Mouse (Mus musculus) bone marrow macrophage, adult 2 months (primary cell): ENCODE measurements around the gene Rab3il1. TPM values are rescaled to one million over a fixed set of nuclear protein-coding genes. Genes with fewer than 3 reads are reported as not detected.

Source experiments
- H3K27ac ChIP-seq: 2 replicates; pipeline ENCODE4 v1.5.1; 2012; ENCODE audit warnings: low read depth, low read length; ENCODE audit not compliant: insufficient read depth
- H3K4me1 ChIP-seq: 2 replicates; pipeline ENCODE4 v1.6.1; 2012; ENCODE audit warnings: low read length; ENCODE audit not compliant: control insufficient read depth, insufficient read depth
- H3K4me3 ChIP-seq: 2 replicates; pipeline ENCODE4 v1.5.1; 2012; ENCODE audit warnings: mild to moderate bottlenecking, low read length, moderate library complexity; ENCODE audit not compliant: insufficient read depth
- CTCF ChIP-seq: IDR thresholded peaks from 2 replicates; pipeline ENCODE4 v1.5.1; 2012; ENCODE audit warnings: low read depth, mild to moderate bottlenecking, low read length, moderate library complexity
- POLR2A ChIP-seq: IDR thresholded peaks from 2 replicates; pipeline ENCODE4 v1.6.1; 2012; ENCODE audit warnings: mild to moderate bottlenecking, low read depth, low read length, borderline replicate concordance
- polyA plus RNA-seq: library from polyadenylated mRNA; stranded (reverse); fragments of >200 nt; gene quantifications from 2 replicates; pipeline ENCODE4 v1.2.4, GENCODE M21; 2012; ENCODE audit not compliant: missing spikeins, insufficient read depth, insufficient read length

Gene Rab3il1
- polyA plus RNA-seq, 1 experiment: 178 TPM

GRCm38 (mm10) chr19:10011408-10011807 lies 9.9 kb downstream of the Rab3il1 start:
- Histone ChIP-seq H3K4me3 (no peak overlapping the region), H3K4me1 (peaks cover 3% of the 10 kb centered on the region), H3K27ac (no peak overlapping the region)
- TF ChIP-seq CTCF (no peak), POLR2A (no peak)

DNA sequence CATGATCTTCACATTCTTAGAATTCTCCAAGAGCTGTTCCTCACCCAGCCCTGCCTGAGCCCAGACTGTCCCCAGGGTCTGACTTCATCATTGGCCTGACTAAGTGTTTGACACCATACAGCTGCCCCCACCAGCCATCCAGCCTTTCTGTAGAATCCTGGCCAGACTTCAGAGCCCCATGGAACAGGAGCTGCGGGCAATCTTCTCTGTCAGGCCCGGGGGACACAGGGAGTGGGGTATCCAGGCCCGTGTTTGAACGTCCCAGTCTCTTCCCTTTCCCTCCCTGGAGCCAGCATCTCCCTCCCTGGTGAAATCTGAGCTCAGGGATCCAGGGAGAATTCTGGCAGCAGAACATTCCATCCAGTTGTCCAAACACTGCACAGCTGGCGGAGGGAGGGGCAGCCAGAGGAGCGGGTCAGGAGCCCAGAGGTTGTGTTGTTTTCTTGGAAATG lies 11.4 kb downstream of the Rab3il1 start:
- TF ChIP-seq CTCF: no peak
- no peak for TF ChIP-seq POLR2A
- Histone ChIP-seq H3K27ac (no peak overlapping the region), H3K4me1 (peaks cover 8% of the 10 kb centered on the region), H3K4me3 (no peak overlapping the region)

DNA sequence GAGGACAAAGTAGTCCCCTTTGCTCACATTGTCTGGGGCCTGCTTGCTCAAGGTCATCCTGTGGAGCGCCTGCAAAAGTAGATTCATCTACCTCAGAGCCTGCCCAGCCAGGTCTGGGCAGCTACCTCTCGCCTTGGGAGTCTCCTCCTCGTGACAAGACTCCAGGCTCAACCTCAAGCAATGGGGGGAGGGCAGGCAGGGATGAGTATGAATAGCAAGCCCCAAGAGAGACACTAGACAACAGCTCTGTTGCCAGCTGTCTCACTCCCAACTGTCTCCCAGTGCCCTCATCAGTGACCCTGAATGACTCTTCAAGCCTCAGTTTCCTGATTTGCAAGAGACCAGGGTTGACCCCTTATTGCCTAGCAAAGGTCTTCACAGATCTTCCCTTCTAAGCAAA lies 11.9 kb downstream of the Rab3il1 start:
- Histone ChIP-seq H3K27ac (no peak overlapping the region), H3K4me3 (no peak overlapping the region), H3K4me1 (peaks cover 8% of the 10 kb centered on the region)
- TF ChIP-seq CTCF: no peak
- no peak for TF ChIP-seq POLR2A

DNA sequence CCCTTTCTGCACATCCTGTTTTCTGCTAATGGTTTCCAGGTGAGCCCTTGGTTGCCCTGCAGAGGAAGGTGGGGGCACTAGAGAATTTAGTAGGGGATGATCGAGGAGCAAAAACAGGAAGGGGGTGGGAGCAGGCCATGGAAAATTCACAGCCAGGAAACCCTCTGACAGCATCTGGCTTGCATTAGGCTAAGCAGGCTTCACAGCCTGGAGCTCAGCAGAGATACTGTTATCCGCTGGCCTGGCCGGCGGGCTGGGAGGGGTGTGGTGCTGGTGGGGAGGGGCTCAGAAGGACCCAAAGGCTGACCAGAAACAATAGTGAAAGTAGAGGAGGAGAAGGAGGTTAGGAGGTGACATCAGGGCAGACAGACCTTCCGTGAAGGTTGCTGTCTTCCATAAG lies 12.4 kb downstream of the Rab3il1 start:
- no peak for TF ChIP-seq POLR2A
- no peak for TF ChIP-seq CTCF
- H3K4me1 ChIP-seq: peaks cover 8% of the 10 kb centered on the region
- H3K4me3 ChIP-seq: no peak overlapping the region
- no peak overlapping the region for H3K27ac ChIP-seq

DNA sequence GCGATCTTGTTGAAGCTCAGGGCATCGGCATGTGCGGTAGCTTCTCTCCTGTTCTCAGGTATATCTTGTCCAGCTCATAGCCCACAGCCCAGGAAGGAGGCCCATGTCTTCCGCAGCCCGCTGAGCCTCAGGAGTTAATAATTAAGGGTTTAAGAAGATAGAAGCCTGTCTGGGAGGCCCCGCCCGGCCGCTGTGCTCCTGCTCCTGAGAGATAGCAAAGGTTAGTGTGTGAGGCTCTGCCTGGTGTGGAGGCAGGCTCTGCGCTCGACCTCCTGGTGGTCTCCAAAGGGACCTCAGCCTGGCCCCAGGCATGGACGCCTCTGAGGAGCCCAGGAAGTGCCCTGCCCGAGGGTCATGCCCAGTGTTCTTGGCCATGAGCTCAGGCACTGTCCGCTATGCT lies 13.4 kb downstream of the Rab3il1 start:
- TF ChIP-seq CTCF (no peak), POLR2A (no peak)
- Histone ChIP-seq H3K4me1 (peaks cover 8% of the 10 kb centered on the region), H3K4me3 (no peak overlapping the region), H3K27ac (no peak overlapping the region)

DNA sequence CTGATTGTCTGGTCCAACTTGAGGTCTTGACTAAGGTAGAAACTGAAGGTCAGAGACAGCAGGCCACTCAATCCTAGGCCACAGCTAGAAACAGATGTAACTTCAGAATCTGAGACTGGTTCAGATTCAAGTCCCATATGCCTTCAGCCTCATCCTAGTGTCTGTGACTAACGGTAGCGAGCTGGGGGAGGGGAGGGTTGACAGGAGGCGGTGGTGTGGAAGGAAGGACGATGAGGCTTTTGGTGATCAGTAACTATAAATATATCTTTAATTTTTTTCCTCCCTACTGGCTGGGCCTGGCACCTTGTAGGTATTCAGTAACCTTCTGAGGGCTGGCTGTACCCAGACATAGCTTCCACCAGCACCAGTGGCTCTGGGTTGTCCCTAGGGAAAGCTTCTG lies 14.0 kb downstream of the Rab3il1 start:
- TF ChIP-seq POLR2A (no peak), CTCF (no peak)
- Histone ChIP-seq H3K4me1 (peaks cover 8% of the 10 kb centered on the region), H3K27ac (no peak overlapping the region), H3K4me3 (no peak overlapping the region)

- no peak overlapping the region for H3K4me3 ChIP-seq
- no peak overlapping the region for H3K27ac ChIP-seq
- TF ChIP-seq POLR2A (no peak), CTCF (no peak)
- peaks cover 13% of the 10 kb centered on the region for H3K4me1 ChIP-seq
Observed at GRCm38 (mm10) chr19:10016151-10016550, 14.7 kb downstream of the Rab3il1 start.

DNA sequence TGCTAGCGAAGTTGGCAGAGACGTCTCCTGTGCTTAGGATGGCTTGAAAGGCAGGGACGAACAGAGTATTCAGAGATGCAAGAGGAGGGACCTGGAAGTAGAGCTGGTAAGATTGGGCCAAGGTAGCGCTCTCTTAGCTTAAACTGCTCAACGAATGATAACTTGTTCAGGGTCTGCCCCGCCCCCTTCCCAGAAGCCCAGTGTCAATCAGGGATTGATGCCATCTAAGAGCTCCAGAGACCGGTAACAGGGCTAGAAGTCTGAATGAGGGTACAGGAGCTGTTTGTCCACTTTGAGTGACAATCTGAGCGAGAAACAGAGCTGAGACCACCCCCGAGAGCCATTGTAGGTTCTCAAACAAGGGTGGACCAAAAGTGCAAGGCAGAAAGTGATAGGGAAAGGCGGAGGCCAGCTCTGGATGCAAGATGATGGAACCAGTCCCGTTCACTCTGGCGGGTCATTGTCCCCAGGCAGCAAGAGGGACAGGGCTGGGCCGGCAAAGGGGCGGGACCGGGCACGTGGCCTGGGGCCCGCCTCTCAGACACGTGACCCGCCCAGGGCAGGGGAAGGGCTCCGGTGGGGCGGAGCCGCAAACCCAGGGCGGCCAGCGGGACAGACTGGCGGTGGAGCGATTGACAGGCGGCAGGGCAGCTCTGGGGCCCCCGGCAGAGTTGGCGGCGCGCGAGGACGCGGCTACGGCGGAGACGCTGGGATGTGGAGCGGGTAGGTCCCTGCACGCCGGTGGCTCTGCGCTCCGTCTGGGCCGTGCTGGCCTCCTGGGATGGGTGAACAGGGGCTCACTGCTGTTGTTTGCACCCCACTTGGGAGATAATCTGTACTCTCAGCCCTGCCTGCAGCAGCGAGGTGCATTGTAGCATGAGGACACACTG lies 16.4 kb downstream of the Rab3il1 start:
- Histone ChIP-seq H3K27ac (peak overlapping the region; percentile 53), H3K4me1 (peaks cover 25% of the 10 kb centered on the region), H3K4me3 (peak overlapping the region; percentile 81)
- TF ChIP-seq CTCF (no peak), POLR2A (0 out of 2 replicates have a peak, but pooled peaks have one; percentile 49)

DNA sequence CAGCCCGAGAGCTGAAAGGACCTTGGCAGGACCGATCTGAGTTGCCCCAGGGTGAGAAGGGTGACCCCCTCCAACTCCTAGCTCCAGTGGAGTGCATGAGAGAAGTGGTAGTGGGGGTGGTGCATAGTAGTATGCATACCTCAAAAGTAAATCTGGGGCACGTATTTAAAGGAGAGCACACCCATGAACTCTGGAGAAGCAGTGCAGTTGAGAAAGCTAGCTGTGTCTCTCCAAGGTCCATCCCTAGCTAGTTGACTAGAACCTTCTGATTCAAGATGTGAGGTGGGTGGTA lies 17.0 kb downstream of the Rab3il1 start:
- TF ChIP-seq CTCF: no peak
- TF ChIP-seq POLR2A: no peak
- Histone ChIP-seq H3K4me3 (peak overlapping the region; percentile 81), H3K4me1 (peaks cover 30% of the 10 kb centered on the region), H3K27ac (peak overlapping the region; percentile 53)

DNA sequence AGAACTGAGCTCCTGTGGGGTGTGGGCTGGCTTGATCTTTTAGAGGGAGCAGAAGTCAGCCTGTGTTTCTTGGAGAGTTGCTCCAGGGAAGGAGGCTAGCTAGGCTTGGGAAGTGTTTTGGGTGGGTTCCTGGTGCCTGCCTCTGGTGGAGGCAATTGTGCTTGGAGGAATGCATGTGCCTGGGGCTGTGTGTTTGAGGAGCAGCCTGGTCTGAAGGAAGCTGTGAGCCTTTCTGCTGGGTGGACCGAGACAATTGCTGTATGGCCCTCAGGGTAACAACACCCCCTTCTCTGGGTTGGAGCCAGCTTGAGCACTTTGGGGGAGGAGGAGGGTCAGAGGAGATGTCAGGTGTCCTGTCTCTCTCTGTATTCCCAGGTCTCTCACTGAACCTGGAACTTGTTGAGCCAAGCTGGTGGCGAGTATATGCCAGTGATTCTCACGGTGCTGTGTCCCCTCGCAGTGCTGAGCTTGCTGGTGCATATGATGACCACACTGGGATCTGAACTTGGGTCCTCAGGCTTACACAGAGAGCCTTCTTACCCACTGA lies 17.8 kb downstream of the Rab3il1 start:
- TF ChIP-seq CTCF: no peak
- TF ChIP-seq POLR2A: no peak
- H3K4me3 ChIP-seq: peak overlapping the region; percentile 81
- H3K27ac ChIP-seq: peak overlapping the region; percentile 53
- peaks cover 38% of the 10 kb centered on the region for H3K4me1 ChIP-seq
